Mouse (Mus musculus) central nervous system, embryonic 18 days (tissue): ENCODE data around the gene Ppp1r12a. TPM values are rescaled to one million over a fixed set of nuclear protein-coding genes. Genes with fewer than 3 reads are reported as not detected.

Experiments
- polyA plus RNA-seq: library from polyadenylated mRNA; depleted of rRNA; stranded (reverse); fragments of >200 nt; gene quantifications from 2 replicates; pipeline ENCODE4 v1.2.3, GENCODE M21; 2012; rRNA removed

The Ppp1r12a gene
- polyA plus RNA-seq, result 57.5 and 59.1 TPM in 2 replicates

DNA sequence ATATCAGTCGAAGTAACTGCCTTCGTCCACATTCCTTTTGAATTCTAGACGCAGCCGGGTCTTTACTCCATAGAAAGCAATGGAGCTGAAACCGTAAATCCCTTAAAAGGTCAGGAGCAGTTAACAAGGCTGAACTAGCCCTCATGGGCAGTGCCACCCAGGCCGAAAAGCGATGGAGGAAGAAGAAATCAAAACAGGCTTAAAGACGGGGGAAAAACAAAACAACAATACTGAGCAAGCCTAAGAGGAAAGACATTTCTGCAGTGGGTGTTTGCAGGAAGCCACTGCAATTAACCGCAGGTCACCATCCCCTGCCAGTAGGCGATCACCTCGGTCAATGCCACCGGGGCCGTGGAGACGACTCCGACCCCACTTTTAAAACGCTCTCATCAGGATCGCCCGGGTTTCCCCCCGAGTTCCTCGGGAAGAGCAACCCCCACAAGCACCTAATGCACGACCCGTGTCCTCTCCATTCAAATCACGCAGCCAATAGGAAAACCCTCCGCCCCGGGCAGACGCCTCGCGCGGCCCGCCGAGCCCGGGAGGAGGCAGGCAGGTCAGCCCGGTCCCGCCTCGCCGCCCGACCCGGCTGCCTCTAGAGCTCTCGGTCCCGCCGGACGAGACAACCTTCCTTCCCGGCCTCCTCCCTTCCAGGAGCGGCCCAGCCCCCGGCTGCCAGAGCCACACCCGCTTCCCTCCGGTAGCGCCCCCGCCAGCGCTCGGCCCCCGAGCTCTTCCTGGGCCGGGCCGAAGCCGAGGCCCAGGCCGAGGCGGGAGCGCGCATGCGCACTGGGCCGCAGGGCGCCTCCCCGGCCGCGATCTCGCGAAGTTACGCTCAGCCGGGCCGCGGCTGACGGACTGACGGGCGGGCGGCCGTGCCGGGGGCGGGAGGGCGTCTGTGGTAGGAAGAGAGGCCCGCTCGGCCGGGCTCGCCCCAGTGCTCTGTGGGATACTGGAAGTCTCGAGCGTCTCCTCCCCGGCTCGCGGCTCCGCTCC, at the start of gene Ppp1r12a:
Ppp1r12a (plus strand) TSS at position 933 of the 996 bp plus-strand sequence.

DNA sequence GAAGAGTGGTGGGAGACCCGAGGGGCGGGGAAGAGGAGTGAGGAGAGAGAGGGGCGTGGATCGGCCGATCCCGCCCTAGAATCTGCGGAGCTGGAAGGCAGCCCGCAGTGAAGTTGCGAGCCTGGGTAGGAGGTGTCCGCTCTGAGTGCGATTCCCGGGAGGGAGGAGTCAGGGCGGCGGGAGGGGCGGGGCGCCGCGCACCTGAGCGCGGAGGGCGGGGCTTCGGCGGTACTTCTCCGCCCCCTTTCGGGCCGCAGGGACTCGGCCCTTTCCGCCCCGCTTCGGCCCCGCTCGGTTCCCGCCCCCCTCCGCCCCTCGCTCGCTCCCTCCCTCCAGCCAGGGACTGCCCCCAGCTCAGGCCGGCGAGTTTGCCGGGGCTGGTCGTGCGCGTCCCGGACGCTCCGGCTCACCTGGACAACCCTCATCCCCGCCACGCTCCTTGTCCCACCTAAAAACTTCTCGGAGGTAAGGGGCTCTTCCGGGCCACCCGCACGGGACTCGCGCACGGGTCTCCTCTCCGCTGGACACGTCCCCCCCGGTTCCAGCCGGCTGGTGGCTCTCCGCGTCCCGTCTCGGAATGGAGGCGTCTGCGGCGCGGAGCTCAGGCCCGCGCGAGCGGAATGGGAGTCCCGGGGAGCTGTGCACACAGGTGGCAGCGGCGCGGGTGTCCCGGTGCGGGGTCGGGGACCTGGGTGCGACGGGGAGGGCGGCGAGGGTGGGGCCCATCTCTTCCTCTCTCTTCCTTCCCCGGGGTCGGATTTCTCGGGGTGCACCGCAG, 170.0 kb downstream of the Ppp1r12a start, which contains the start of gene Pawr:
Pawr (plus strand) TSS at position 338 of the 778 bp plus-strand sequence.

Other genes starting within 250 kb of the Ppp1r12a start
- 2.6 and 2.8 TPM in 2 replicates for gene Pawr, start 169.9 kb downstream of the Ppp1r12a start, polyA plus RNA-seq